Mouse (Mus musculus): Measurements from ENCODE around the gene Ppm1l. TPM values are rescaled to one million over a fixed set of nuclear protein-coding genes. Genes with fewer than 3 reads are reported as not detected.

Ppm1l gene
- 10 to 100 TPM; 90.3 to 91.8 TPM for total RNA-seq (2021)
- long read RNA-seq, experiment 1, full-length matches to known transcripts: 104 of 126 reads
- long read RNA-seq, experiment 1, partial matches to known transcripts: 0 of 126 reads
- long read RNA-seq, experiment 1, other reads (novel, unspliced or antisense): 22 of 126 reads
- long read RNA-seq, experiment 2, full-length matches to known transcripts: 88 of 108 reads
- long read RNA-seq, experiment 2, partial matches to known transcripts: 5 of 108 reads
- long read RNA-seq, experiment 2, other reads (novel, unspliced or antisense): 15 of 108 reads

DNA sequence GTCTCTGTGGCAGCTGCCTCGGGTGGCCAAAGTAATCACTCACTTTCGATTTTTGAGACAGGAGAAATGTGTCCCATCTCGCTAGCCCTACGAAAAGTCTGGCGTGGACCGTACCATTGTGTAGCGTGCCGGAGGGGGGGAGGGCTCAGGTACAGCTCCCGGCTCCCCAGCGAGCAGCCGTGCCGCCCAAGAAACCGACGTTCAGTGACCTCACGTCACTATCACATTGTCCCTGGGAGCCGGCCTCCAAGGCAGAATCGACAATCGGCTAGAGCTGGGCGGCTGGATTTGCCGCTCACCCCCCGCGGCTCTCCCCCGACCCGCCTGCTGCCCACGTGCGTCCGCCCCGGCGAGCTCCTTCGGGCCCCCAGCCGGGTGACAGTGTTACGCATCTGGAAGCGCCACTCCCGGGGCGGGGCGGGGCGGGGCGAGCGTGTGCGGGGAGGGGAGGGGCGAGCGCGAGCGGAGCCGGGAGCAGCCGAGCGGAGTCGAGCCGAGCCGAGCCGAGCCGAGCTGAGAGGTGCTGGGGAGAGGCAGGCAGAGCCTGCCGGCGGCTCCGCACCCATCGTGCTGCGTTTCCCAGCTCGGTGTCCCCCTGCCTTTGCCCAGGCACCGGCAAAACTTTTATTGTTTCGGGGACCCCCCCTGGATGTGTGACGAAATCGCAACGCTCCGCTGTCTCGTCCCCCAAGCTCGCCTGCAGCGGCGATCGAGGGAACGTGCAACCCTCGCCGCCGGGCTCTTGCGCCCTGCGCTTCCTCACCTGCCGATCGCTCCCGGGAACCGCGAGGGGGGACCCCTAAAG is at the start of gene Ppm1l:
Gene Ppm1l, plus strand, starts transcription at position 471 of the 805 bp plus-strand sequence.
- intact Hi-C loops (cut with DNase I): loop anchor here (2.0 to 5.0 kb wide), 2 partner anchors 44 to 166 kb away; no protein-coding TSS in a partner anchor

GRCm38 (mm10) chr3:69271812-69272211 is 44.8 kb upstream of the Ppm1l start:
- intact Hi-C loops (cut with DNase I): loop anchor here (5.0 kb wide), 1 partner anchor 45 kb away; the partner anchor contains the start of gene Ppm1l
- peak; percentile 79 for DNase-seq
- H3K27ac ChIP-seq: 0 out of 2 replicates have a peak overlapping the region, but pooled peaks have one; percentile 6
- TF ChIP-seq CTCF (IDR thresholded peaks at IDR 0.05): peak; percentile 25; the same call in 1 of the 2 replicates
- no peak overlapping the region for H3K4me3 ChIP-seq

More for the DNA sequence above, at the start of gene Ppm1l:
- peak; percentile 95 for DNase-seq
- peak within 1 kb of the TSS; percentile 92 for H3K4me3 ChIP-seq
- H3K27ac ChIP-seq: peak within 1 kb of the TSS; percentile 100
- no peak for TF ChIP-seq CTCF (IDR thresholded peaks at IDR 0.05)

- no peak for DNase-seq
- H3K4me3 ChIP-seq: no peak overlapping the region
- no peak overlapping the region for H3K27ac ChIP-seq
- intact Hi-C loops (cut with DNase I): loop anchor here (5.0 kb wide), 1 partner anchor 43 kb away; the partner anchor contains the start of gene Ppm1l
- no peak for TF ChIP-seq CTCF (IDR thresholded peaks at IDR 0.05)
These were observed 42.5 kb upstream of the Ppm1l start for GRCm38 (mm10) chr3:69274018-69274663.

DNA sequence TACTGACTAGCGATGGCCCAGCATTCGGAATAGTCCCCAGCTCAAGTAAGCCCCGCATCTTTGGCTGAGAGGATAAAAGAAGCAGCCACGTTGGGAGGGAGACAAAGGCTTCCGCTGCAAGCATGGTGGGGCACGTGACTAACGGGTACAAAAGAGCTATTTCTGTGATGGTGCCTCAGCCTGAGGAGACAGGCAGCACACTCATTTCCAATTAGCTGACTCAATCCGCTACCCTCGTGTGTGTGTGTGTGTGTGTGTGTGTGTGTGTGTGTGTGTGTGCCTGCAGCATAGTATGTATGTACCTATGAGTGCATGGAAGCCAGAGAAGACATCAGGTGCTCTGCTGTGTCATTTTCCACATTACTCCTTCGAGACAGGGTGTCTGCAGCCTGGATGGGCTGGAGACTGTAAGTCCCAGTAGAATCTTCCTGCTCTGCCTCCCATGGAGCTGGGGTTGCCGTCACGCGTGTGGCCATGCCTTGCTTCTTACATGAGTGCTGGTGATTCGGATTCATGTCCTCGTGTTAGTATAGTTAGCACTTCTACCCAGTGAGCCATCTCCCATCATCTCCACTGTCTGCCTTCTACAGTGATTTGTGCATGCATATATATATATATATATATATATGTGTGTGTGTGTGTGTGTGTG is 41.9 kb upstream of the Ppm1l start:
- intact Hi-C loops (cut with DNase I): loop anchor here (5.0 kb wide), 1 partner anchor 43 kb away; the partner anchor contains the start of gene Ppm1l
- no peak overlapping the region for H3K27ac ChIP-seq
- no peak for DNase-seq
- TF ChIP-seq CTCF (IDR thresholded peaks at IDR 0.05): no peak
- no peak overlapping the region for H3K4me3 ChIP-seq

GRCm38 (mm10) chr3:69278648-69279047 is 38.0 kb upstream of the Ppm1l start:
- H3K27ac ChIP-seq: no peak overlapping the region
- H3K4me3 ChIP-seq: no peak overlapping the region
- TF ChIP-seq CTCF (IDR thresholded peaks at IDR 0.05): no peak
- no peak for DNase-seq
- intact Hi-C loops (cut with DNase I): no loop called here

- intact Hi-C loops (cut with DNase I): no loop called here
- DNase-seq: no peak
- no peak for TF ChIP-seq CTCF (IDR thresholded peaks at IDR 0.05)
- Histone ChIP-seq H3K27ac (no peak overlapping the region), H3K4me3 (no peak overlapping the region)
These were observed 34.3 kb upstream of the Ppm1l start for GRCm38 (mm10) chr3:69282406-69282805.

DNA sequence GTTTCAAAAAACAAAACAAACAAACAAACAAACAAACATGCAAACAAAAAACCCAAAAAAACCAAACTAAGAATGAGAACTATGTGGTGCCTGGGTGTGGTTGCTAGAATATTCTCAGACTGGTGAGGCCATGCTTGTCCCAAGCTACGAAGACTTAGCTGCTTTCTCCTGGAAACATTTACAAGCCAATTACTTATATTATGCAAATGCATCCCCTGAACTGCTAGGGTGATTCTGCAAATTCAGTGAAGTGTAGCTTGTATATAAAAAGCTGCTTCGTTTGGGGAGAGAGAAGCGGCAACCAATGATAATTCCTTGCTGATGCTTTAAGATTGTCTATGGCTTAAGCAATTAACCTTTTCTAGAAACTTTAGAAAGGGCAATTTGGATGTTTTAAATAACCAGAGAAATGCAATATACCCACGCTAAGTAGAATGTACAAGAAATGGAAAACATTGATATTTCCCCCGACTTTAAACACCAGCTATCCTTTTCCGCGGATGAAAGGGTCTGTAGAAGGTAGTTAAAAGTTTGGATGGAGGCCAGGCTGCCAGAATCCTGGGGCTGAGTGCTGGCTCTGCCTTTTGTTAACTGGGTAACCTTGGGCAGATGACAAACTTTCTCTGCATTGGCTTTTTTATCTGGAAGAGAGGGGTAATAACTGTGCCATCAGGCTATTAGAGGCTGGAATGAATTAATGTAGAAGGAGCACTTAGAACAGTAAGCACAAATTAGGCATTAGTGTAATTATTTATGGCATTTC is 33.4 kb upstream of the Ppm1l start:
- TF ChIP-seq CTCF (IDR thresholded peaks at IDR 0.05): no peak
- no peak overlapping the region for H3K27ac ChIP-seq
- intact Hi-C loops (cut with DNase I): no loop called here
- DNase-seq: no peak
- no peak overlapping the region for H3K4me3 ChIP-seq

GRCm38 (mm10) chr3:69289833-69290232 is 26.8 kb upstream of the Ppm1l start:
- intact Hi-C loops (cut with DNase I): no loop called here
- Histone ChIP-seq H3K4me3 (peak overlapping the region; percentile 52), H3K27ac (peak overlapping the region; percentile 75)
- no peak for TF ChIP-seq CTCF (IDR thresholded peaks at IDR 0.05)
- peak; percentile 59 for DNase-seq

DNA sequence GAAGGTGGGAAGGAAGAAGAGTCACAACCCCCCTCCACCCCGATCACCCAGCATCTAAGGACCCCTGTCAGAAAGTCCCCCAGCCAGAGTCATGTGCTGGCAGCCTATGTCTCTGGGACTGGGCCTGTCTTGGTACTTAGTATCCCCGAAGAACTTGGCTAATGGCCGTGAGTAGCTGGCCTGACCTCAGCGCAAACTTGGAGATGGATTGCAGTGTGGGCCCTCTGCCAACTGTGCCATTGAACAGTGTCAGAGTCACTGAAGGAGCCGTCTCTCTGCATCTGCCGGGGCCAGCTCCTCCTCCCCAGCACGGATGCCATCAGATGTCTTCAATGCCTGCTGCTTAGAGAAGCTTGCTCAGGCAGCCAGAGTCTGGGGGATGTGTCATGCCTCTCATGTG is 26.4 kb upstream of the Ppm1l start:
- Histone ChIP-seq H3K4me3 (peak overlapping the region; percentile 52), H3K27ac (peak overlapping the region; percentile 75)
- TF ChIP-seq CTCF (IDR thresholded peaks at IDR 0.05): no peak
- peak; percentile 91 for DNase-seq
- intact Hi-C loops (cut with DNase I): no loop called here

DNA sequence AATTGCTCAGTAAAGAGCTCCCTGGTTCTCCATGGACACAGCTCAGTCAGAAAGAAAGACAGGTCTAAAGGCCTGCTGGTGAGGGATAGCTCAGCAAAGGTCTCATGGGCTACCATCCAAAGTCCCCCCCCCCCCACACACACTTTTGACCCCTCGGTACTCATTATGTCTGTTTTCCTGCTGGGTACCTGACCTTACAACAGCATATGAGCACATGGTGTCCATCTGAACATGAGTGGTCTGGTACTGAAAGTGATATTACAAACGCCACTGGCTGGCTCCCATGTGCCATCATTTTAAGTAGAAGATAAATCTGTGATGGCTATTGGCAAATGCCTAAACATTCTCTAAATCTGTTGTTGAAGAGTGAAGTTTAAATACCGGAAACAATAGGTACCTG is 25.8 kb upstream of the Ppm1l start:
- intact Hi-C loops (cut with DNase I): no loop called here
- DNase-seq: no peak
- TF ChIP-seq CTCF (IDR thresholded peaks at IDR 0.05): no peak
- H3K4me3 ChIP-seq: no peak overlapping the region
- no peak overlapping the region for H3K27ac ChIP-seq

- TF ChIP-seq CTCF (IDR thresholded peaks at IDR 0.05): no peak
- Histone ChIP-seq H3K4me3 (no peak overlapping the region), H3K27ac (no peak overlapping the region)
- intact Hi-C loops (cut with DNase I): no loop called here
- no peak for DNase-seq
These were observed 24.0 kb upstream of the Ppm1l start for GRCm38 (mm10) chr3:69292628-69293027.
